In genomic region chr1:153748549-153748948, GRCm38 (mm10) we compare ENCODE assay signal across 9 mouse cellular contexts. TPM values are rescaled to one million over a fixed set of nuclear protein-coding genes. Genes with fewer than 3 reads are reported as not detected.
DNase-seq lines count a peak whose midpoint lies in the region; ATAC-seq and TF ChIP-seq lines count a peak whose summit lies in the region.
"Had no signal": no experiment of that assay in that cellular context is flagged by ENCODE, and none has a peak within 500 bp of the region (broad histone marks: within the 10 kb centered on the region; RNA-seq: fewer than 3 reads in every experiment).

No protein-coding gene starts in this region.

- H3K27me3 ChIP-seq in heart, adult 2 months (ENCODE audit: control insufficient read depth, insufficient read depth, low read length) = no peaks in the 10 kb centered on the region
- H3K27me3 ChIP-seq in embryonic facial prominence, embryonic 14.5 days (replicated peaks; ENCODE audit: control insufficient read depth, insufficient read depth, low read length) = no peaks in the 10 kb centered on the region
- H3K27me3 ChIP-seq in liver, embryonic 14.5 days (ENCODE audit: control insufficient read depth, insufficient read depth, low read length) = no peaks in the 10 kb centered on the region

- ATAC-seq in embryonic facial prominence, embryonic 14.5 days (ENCODE audit: low read depth) = no peak
- peak; percentile 8; the same call in 1 of the 2 replicates for ATAC-seq in liver, embryonic 14.5 days (ENCODE audit: insufficient read depth)

- peak in 1 of 2 experiments; percentile 27 for DNase-seq in heart, adult 2 months
- DNase-seq in heart, adult 8-10 months (ENCODE audit: low spot score) = no peak
- DNase-seq in embryonic facial prominence, embryonic 14.5 days (ENCODE audit: low spot score) = no peak
- peak; percentile 85 for DNase-seq in induced T-regulatory cell, adult 2 months (ENCODE audit: low read depth)
- peak; percentile 62 to 71 (median 64) for DNase-seq in liver, embryonic 14.5 days (ENCODE audit: low read depth in 3 of 3, low spot score in 3 of 3)
- DNase-seq in neural tube, embryonic 10.5 days (ENCODE audit: extremely low spot score, low spot score) = peak; percentile 63
- peak; percentile 87 for DNase-seq in thymus, postnatal 4 days
- DNase-seq in adipocyte (ENCODE audit: low spot score) = no peak

- intact Hi-C loops in heart, adult 2 months (cut with DNase I) = loop anchor here (2.0 to 5.0 kb wide), 2 partner anchors 59 to 432 kb away; no protein-coding TSS in a partner anchor

- TF ChIP-seq EP300 in heart, adult 2 months (IDR thresholded peaks at IDR 0.05; ENCODE audit: insufficient read depth, low read depth, low read length) = no peak
- no peak for TF ChIP-seq EP300 in liver, embryonic 14.5 days (IDR thresholded peaks at IDR 0.05; ENCODE audit: low read depth)

- peak overlapping the region; percentile 70; the same call in 1 of the 2 replicates for H3K4me2 ChIP-seq in embryonic facial prominence, embryonic 14.5 days (ENCODE audit: low read depth, low read length)
- H3K4me2 ChIP-seq in liver, embryonic 14.5 days (ENCODE audit: low read depth) = peak overlapping the region; percentile 73

- 0% methylated on average over 1 of the region's 1 CpGs for WGBS in heart, adult 2 months
- 6% methylated on average over 1 of the region's 1 CpGs for WGBS in embryonic facial prominence, embryonic 14.5 days
- WGBS in liver, embryonic 14.5 days (ENCODE audit: insufficient replicate concordance) = 4% methylated on average over 1 of the region's 1 CpGs

- TF ChIP-seq CTCF in heart, adult 2 months (IDR thresholded peaks at IDR 0.05) = no peak
- TF ChIP-seq CTCF in liver, embryonic 14.5 days (IDR thresholded peaks at IDR 0.05; ENCODE audit: low read depth) = peak; percentile 18; the same call in 1 of the 2 replicates

- no peak overlapping the region for H3K9ac ChIP-seq in heart, adult 2 months (ENCODE audit: low read depth, low read length)
- H3K9ac ChIP-seq in embryonic facial prominence, embryonic 14.5 days (ENCODE audit: low read depth, low read length) = peak overlapping the region; percentile 80; the same call in 1 of the 2 replicates
- peak overlapping the region; percentile 81 for H3K9ac ChIP-seq in liver, embryonic 14.5 days (replicated peaks)

- no peak for TF ChIP-seq POLR2A in heart, adult 2 months (IDR thresholded peaks at IDR 0.05; ENCODE audit: insufficient read depth, low read depth, low read length)

- H3K36me3 ChIP-seq in heart, adult 2 months (ENCODE audit: control insufficient read depth, insufficient read depth, low read length) = no peaks in the 10 kb centered on the region
- H3K36me3 ChIP-seq in embryonic facial prominence, embryonic 14.5 days (ENCODE audit: control insufficient read depth, insufficient read depth, low read length) = peaks cover 5% of the 10 kb centered on the region; the same call in 1 of the 2 replicates
- no peaks in the 10 kb centered on the region for H3K36me3 ChIP-seq in liver, embryonic 14.5 days (replicated peaks; ENCODE audit: control insufficient read depth, insufficient read depth, low read depth)

- H3K4me1 ChIP-seq in heart, adult 2 months (ENCODE audit: control insufficient read depth, insufficient read depth, low read length) = peaks cover 12% of the 10 kb centered on the region
- peaks cover 12% of the 10 kb centered on the region; the same call in 1 of the 2 replicates for H3K4me1 ChIP-seq in embryonic facial prominence, embryonic 14.5 days (ENCODE audit: control insufficient read depth, insufficient read depth, low read length)
- H3K4me1 ChIP-seq in liver, embryonic 14.5 days (replicated peaks; ENCODE audit: control insufficient read depth in 2 of 2, insufficient read depth in 2 of 2, low read length in 1 of 2) = peaks cover 22 to 34% of the 10 kb centered on the region in 2 experiments

- no peaks in the 10 kb centered on the region for H3K9me3 ChIP-seq in embryonic facial prominence, embryonic 14.5 days (ENCODE audit: control insufficient read depth, low read length)
- H3K9me3 ChIP-seq in liver, embryonic 14.5 days (ENCODE audit: control insufficient read depth, low read length) = no peaks in the 10 kb centered on the region
- H3K9me3 ChIP-seq: G1E had no signal

- no peaks in the 10 kb centered on the region for H3K79me2 ChIP-seq in heart, adult 2 months (replicated peaks; ENCODE audit: control insufficient read depth, insufficient read depth, low read length)

- H3K4me3 ChIP-seq in heart, adult 2 months = no peak overlapping the region
- peak overlapping the region; percentile 46; the same call in 1 of the 2 replicates for H3K4me3 ChIP-seq in embryonic facial prominence, embryonic 14.5 days (ENCODE audit: low read depth, low read length)
- H3K4me3 ChIP-seq in liver, embryonic 14.5 days (ENCODE audit: insufficient read depth in 1 of 2, low read depth in 2 of 2, low read length in 2 of 2) = peak overlapping the region in 1 of 2 experiments; percentile 60; a peak in 3 of 4 replicates

- H3K27ac ChIP-seq in heart, adult 2 months = peak overlapping the region; percentile 76
- H3K27ac ChIP-seq in embryonic facial prominence, embryonic 14.5 days (replicated peaks; ENCODE audit: low read depth, low read length) = 0 out of 2 replicates have a peak overlapping the region, but pooled peaks have one; percentile 46
- H3K27ac ChIP-seq in liver, embryonic 14.5 days = peak overlapping the region; percentile 92

RNA-seq across cellular contexts. Expression of gene Rnasel, which starts 0.7 kb away (rescaled TPM):
- 1 to 10 TPM; 4.1 to 4.6 TPM for total RNA-seq in heart, adult 2 months (2021)
- 2.5 and 4.4 TPM in 2 replicates for polyA plus RNA-seq in heart, adult 2 months (2012; rRNA removed)
- total RNA-seq in heart, adult 8-10 months (2022) = 1 to 10 TPM; 3.8 to 4.4 (median 3.9) TPM
- polyA plus RNA-seq in embryonic facial prominence, embryonic 14.5 days (2014; fragmentation: Nextera tagmentation; extraction: Ambion mirVana) = 12.6 and 13.1 TPM in 2 replicates
- polyA plus RNA-seq in liver, embryonic 14.5 days (2012; rRNA removed) = 12.4 and 17.8 TPM in 2 replicates
- polyA plus RNA-seq in liver, embryonic 14.5 days (2014; fragmentation: Nextera tagmentation; extraction: Ambion mirVana) = 15.6 TPM in 2 replicates

RNA-seq across cellular contexts. Expression of gene Rgs16, which starts 8.4 kb away (rescaled TPM):
- total RNA-seq in heart, adult 2 months (2021) = 1 to 10 TPM; 1.4 to 1.9 TPM
- polyA plus RNA-seq in heart, adult 2 months (2012; rRNA removed) = 0.80 and 1.3 TPM in 2 replicates
- total RNA-seq in heart, adult 8-10 months (2022) = 1 to 10 TPM; 1.2 to 2.6 (median 2.0) TPM
- 7.6 and 9.3 TPM in 2 replicates for polyA plus RNA-seq in embryonic facial prominence, embryonic 14.5 days (2014; fragmentation: Nextera tagmentation; extraction: Ambion mirVana)
- polyA plus RNA-seq in liver, embryonic 14.5 days (2012; rRNA removed) = 0.08 and 0.16 TPM in 2 replicates
- 0.19 TPM in 1 of 2 replicates, not detected in the other for polyA plus RNA-seq in liver, embryonic 14.5 days (2014; fragmentation: Nextera tagmentation; extraction: Ambion mirVana)
- total RNA-seq: G1E had no signal
- polyA plus RNA-seq: G1E had no signal

Comparison
In these comparisons a context has a peak if more than half of its experiments do, and no peak if none do; other contexts are left out.
1. DNase-seq: peak in induced T-regulatory cell, adult 2 months (single experiment), liver, embryonic 14.5 days (3 of 3), neural tube, embryonic 10.5 days (single experiment) and thymus, postnatal 4 days (single experiment); none in heart, adult 8-10 months (single experiment), embryonic facial prominence, embryonic 14.5 days (single experiment) and adipocyte (single experiment).
2. Peak in every context shown above with its lines, with median percentiles within 50 percentile points of each other: H3K27ac ChIP-seq.